Mouse (Mus musculus): Measurements from ENCODE around the gene Lrrc4c.

Lrrc4c gene

DNA sequence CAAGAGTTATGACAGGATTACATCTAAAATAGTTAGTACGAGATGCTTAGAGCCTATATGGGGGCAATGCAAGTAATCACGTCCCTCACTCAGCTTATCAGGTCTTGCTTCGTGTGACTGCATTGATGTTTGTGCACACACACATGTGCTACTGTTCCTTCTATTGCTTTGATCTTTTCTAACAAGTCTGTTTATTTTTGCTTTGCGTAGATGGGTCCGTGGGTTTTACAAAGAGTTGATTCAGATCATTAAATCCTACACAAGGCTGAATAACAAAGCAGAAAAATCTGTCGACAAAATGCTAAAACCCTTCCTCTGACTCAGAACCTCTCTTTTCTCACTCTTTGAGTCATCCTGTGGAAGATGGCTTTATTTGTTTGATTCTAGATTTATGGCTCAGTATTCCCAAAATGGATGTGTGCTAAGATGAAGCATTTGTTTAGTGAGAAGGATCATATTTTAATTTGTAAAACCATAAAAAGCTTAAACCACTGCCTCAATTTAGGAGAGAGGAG, 300.8 kb downstream of the Lrrc4c start:
- Histone ChIP-seq H3K27me3 (ENCODE audit: control insufficient read depth, insufficient read depth, low read length, poor library complexity, severe bottlenecking) (no peaks in the 10 kb centered on the region), H3K36me3 (ENCODE audit: control insufficient read depth, insufficient read depth, low read length, poor library complexity, severe bottlenecking) (no peaks in the 10 kb centered on the region)
- DNase-seq (ENCODE audit: low read depth, low spot score) = no peak

DNA sequence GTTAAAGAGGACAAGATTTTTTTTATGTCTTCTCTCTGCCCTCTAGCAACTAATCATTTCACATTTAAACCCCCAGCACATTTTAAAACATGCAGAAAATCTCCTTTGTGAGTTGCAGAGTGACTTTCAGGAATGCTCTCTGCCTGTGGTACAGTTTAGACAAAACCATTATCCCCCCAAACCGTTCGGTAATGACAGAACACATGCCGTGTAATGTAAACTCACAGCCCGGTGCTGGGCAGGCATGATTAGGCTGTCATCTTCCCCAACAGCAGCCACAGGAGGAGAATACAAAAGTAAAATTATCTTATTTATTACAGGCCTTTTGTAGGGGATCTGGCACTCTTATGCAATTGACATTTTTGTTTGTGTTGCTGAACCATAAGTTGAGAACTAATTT, 349.1 kb downstream of the Lrrc4c start:
- no peaks in the 10 kb centered on the region for H3K36me3 ChIP-seq (ENCODE audit: control insufficient read depth, insufficient read depth, low read length, poor library complexity, severe bottlenecking)
- H3K27me3 ChIP-seq (ENCODE audit: control insufficient read depth, insufficient read depth, low read length, poor library complexity, severe bottlenecking) = no peaks in the 10 kb centered on the region
- no peak for DNase-seq (ENCODE audit: low read depth, low spot score)

DNA sequence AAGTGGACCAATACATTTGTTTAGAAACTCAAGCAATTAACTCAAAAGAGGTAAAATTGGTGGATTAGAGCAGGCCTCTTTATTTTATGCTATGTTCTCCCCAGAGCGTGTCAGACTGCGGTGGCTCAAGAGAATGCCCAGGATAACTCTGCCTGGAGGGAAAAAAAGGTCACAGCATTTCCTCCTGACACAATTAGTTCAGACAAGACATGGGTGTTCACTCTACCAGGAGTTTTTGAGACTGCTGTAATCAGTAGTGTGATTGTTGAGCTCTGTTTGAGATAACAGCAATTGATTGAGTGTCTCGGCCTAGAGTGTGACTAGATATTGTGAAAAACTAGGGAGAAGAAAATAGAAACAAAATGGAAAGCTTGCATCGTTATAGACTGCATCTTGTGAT, 363.8 kb downstream of the Lrrc4c start:
- DNase-seq (ENCODE audit: low read depth, low spot score) = no peak
- Histone ChIP-seq H3K27me3 (ENCODE audit: control insufficient read depth, insufficient read depth, low read length, poor library complexity, severe bottlenecking) (no peaks in the 10 kb centered on the region), H3K36me3 (ENCODE audit: control insufficient read depth, insufficient read depth, low read length, poor library complexity, severe bottlenecking) (no peaks in the 10 kb centered on the region)

DNA sequence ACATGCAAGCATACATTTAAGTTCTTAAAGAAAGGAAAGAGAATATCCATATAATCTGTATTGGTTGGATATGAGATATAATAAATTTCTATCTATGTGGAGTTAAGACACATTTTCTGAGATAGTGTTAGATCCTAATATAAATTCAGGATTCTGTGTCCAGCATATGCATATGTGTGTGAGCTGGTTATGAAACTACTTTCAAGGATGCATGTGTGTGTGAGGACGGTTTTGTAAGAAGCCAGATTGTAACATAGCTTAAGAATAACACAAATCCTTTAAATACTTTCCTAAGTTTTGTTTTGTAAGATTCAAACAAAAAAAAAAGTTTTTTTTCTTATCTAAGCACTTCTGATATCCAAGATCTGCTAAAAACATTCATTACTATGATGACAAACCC, 367.4 kb downstream of the Lrrc4c start:
- Histone ChIP-seq H3K27me3 (ENCODE audit: control insufficient read depth, insufficient read depth, low read length, poor library complexity, severe bottlenecking) (no peaks in the 10 kb centered on the region), H3K36me3 (ENCODE audit: control insufficient read depth, insufficient read depth, low read length, poor library complexity, severe bottlenecking) (no peaks in the 10 kb centered on the region)
- no peak for DNase-seq (ENCODE audit: low read depth, low spot score)

DNA sequence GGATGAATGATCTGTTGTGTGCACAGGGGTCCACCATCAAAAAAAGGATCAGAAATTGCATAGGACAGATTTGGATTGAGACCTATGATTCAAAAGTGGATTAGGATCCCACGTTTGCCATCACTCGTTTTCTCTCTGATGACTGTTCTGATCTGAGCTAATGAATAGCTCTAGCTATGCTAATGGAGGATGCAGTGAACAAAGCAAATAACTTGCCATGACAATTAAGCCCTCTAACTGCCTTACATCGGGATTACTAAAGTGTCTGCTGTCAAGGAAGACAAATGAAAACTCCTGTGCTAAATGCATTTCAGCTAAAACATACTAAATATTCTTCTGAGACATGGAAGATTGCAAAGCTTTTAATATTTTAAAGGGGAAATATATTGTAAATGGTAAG, 387.0 kb downstream of the Lrrc4c start:
- Histone ChIP-seq H3K36me3 (ENCODE audit: control insufficient read depth, insufficient read depth, low read length, poor library complexity, severe bottlenecking) (no peaks in the 10 kb centered on the region), H3K27me3 (ENCODE audit: control insufficient read depth, insufficient read depth, low read length, poor library complexity, severe bottlenecking) (no peaks in the 10 kb centered on the region)
- no peak for DNase-seq (ENCODE audit: low read depth, low spot score)

DNA sequence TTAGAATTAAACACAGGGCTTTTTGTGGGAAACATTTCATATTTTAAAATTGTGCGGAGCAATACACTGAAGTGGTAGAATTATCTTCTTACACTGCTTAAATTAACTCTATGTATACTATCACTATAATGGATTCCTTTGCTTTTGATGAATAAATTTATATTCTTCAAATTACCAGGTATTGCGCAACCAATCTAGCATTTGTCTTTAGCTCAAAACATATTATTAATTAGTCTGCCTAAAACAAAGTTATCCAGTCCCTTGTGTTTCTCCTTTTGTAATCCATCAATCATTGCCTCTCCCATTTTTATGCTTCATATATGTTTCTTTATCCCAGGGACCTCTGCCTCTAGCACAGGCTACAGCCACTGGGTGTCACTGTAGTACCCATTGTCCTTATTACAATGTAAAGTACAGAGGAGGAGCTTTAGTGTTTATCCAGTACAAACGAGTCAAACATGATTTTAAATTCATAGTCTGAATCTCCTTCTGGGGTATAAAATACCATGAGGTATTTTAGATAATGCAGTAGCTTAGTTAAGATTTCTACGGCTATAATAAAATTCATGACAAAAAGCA, 389.9 kb downstream of the Lrrc4c start:
- Histone ChIP-seq H3K36me3 (ENCODE audit: control insufficient read depth, insufficient read depth, low read length, poor library complexity, severe bottlenecking) (no peaks in the 10 kb centered on the region), H3K27me3 (ENCODE audit: control insufficient read depth, insufficient read depth, low read length, poor library complexity, severe bottlenecking) (no peaks in the 10 kb centered on the region)
- DNase-seq (ENCODE audit: low read depth, low spot score) = no peak

DNA sequence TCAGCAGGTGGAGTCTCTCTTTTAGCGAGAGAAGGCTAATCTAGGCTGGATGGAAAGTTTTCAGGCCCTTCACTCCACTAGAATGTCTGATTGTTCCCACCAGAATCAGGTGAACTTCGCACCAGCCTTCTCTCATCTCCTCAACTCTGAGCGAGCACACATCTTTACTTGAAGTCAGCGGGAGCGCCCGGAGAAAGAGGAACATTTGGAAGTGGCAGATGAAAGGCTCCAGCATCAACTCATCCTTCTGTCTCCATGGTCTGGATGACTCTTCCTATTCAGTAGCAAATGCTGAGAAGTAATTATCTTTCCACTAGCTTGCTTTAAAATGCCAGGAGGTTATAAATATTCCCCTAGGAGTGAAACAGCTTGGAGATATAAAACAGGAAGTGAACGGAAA, 396.6 kb downstream of the Lrrc4c start:
- H3K27me3 ChIP-seq (ENCODE audit: control insufficient read depth, insufficient read depth, low read length, poor library complexity, severe bottlenecking) = no peaks in the 10 kb centered on the region
- H3K36me3 ChIP-seq (ENCODE audit: control insufficient read depth, insufficient read depth, low read length, poor library complexity, severe bottlenecking) = no peaks in the 10 kb centered on the region
- DNase-seq (ENCODE audit: low read depth, low spot score) = no peak

DNA sequence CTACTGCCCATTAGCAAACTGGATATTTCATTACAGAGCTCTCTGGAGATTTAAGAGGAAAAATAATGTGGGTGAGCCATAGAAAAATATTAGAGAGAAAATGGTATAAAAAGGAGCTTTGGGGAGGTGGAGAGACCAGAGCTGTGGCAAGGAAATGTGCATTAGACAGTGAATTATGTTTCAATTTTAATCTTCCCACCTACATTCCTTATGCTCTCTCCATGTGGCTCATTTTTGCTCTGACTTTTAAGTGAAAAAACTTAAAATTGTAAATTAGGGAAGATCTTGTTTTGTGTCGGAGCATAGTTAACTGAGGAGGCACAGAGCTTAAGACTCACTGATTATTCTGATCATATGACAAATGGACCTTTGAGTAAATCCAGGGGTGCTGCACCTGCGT, 399.4 kb downstream of the Lrrc4c start:
- Histone ChIP-seq H3K36me3 (ENCODE audit: control insufficient read depth, insufficient read depth, low read length, poor library complexity, severe bottlenecking) (no peaks in the 10 kb centered on the region), H3K27me3 (ENCODE audit: control insufficient read depth, insufficient read depth, low read length, poor library complexity, severe bottlenecking) (no peaks in the 10 kb centered on the region)
- no peak for DNase-seq (ENCODE audit: low read depth, low spot score)

DNA sequence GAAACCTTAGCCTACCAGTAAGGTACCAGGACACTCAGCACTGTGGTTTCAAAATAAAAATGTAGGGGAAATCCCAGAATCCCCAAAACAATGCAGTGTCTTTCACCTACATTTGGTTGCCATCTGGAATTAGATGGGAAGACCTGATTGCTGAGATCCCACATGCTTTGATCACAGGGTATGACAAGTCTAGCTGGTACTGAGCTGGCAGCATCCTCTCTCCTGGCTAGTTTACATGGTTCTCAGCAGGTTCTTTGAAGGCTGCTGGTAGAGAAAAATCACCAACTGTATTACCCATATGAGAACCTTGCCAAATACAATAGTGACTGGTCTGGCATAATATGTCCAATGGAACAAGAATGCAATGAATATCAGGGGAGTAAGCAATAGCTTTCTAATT, 405.4 kb downstream of the Lrrc4c start:
- Histone ChIP-seq H3K36me3 (ENCODE audit: control insufficient read depth, insufficient read depth, low read length, poor library complexity, severe bottlenecking) (no peaks in the 10 kb centered on the region), H3K27me3 (ENCODE audit: control insufficient read depth, insufficient read depth, low read length, poor library complexity, severe bottlenecking) (no peaks in the 10 kb centered on the region)
- DNase-seq (ENCODE audit: low read depth, low spot score) = no peak

DNA sequence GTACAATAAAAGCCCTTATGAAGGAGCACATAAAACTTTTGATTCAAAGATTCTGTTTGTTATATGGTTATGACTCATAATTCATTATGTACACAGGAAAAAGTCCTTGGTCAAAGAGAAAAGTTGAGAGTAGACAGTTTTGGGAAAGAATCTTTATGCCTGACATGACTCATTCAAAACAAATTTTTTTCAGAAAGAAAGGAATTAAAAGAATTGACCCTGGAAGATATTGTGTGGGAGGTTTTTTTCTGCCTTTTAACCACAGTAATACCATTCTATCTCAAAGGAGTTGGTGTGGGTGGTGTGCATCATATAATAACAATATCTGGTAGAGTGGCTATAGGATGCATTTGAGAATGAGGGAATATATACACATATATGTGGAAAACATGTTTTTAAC, 418.1 kb downstream of the Lrrc4c start:
- H3K27me3 ChIP-seq (ENCODE audit: control insufficient read depth, insufficient read depth, low read length, poor library complexity, severe bottlenecking) = no peaks in the 10 kb centered on the region
- no peaks in the 10 kb centered on the region for H3K36me3 ChIP-seq (ENCODE audit: control insufficient read depth, insufficient read depth, low read length, poor library complexity, severe bottlenecking)
- DNase-seq (ENCODE audit: low read depth, low spot score) = no peak

DNA sequence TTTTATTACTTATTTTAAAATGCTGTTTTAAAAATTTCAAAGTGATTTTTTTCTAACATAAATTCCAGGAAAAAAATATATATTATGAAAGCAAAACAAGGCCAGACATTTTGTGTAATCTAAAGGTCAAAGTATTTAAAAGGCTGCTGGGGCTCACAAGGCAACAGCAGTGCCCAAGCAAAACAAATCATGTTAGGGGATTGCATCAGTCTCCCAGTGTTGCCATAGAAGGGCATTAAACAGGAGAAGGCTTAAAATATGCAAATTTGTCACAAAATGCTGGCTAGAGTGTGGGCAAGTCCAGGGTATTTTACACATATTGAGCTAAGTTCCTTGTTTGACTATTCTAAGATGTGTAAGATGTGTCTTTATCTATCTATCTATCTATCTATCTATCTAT, 437.1 kb downstream of the Lrrc4c start:
- no peaks in the 10 kb centered on the region for H3K36me3 ChIP-seq (ENCODE audit: control insufficient read depth, insufficient read depth, low read length, poor library complexity, severe bottlenecking)
- no peak for DNase-seq (ENCODE audit: low read depth, low spot score)
- no peaks in the 10 kb centered on the region for H3K27me3 ChIP-seq (ENCODE audit: control insufficient read depth, insufficient read depth, low read length, poor library complexity, severe bottlenecking)

DNA sequence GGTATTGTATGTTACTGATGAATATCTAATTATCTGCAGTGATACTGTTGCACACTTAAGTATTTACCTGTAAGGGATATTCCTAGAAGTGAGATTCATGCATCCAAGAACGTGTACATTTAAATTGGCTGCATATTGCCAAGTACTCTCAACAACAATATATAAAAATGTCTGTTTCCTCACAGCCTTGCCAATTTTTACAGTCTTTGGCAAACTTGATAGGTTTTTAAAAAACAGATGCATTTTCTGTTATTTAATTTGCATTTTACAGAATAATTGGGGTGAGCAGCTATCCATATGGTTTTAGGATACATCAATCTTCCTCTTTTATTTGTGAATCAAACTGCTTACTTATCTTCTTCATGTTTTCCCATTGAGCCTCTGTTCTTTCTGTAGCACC, 439.7 kb downstream of the Lrrc4c start:
- no peak for DNase-seq (ENCODE audit: low read depth, low spot score)
- H3K27me3 ChIP-seq (ENCODE audit: control insufficient read depth, insufficient read depth, low read length, poor library complexity, severe bottlenecking) = no peaks in the 10 kb centered on the region
- H3K36me3 ChIP-seq (ENCODE audit: control insufficient read depth, insufficient read depth, low read length, poor library complexity, severe bottlenecking) = no peaks in the 10 kb centered on the region

DNA sequence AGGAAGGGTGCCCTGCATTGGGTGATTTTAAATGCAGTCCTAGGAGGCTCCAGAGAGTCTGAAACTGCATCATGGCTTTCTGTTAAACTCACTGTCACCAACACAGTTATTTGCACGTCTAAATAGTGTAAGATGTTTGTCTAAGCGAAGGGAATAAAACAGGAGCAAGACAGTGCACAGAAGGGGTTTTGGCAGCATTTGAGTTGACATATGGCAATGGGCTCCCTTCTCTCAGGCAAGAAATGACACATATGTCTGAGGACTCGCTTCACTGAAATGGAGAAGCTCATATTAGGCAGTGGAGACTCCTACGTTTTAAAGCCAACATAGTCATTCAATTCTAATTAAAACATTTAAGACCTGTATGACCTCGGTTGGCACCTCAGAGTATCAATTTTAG, 445.6 kb downstream of the Lrrc4c start:
- DNase-seq (ENCODE audit: low read depth, low spot score) = no peak
- H3K27me3 ChIP-seq (ENCODE audit: control insufficient read depth, insufficient read depth, low read length, poor library complexity, severe bottlenecking) = no peaks in the 10 kb centered on the region
- H3K36me3 ChIP-seq (ENCODE audit: control insufficient read depth, insufficient read depth, low read length, poor library complexity, severe bottlenecking) = no peaks in the 10 kb centered on the region

DNA sequence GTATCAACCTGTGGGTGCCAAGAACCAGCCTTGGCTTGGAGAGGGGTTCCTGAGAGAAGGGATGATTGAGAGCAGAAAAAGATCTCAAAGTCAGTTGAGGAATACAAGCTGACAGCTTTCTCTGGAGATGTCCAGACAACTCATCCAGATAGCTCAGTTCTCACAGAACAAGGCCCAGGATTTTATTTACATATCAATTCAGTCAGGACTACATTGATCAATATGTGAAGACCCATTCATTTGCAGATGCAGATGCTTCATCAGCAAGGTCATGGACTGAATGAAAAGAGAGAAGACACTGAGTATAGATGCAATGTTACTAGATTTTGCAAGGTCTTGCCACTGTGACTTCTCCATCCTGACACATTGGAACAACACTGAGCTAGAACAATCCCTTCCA, 457.4 kb downstream of the Lrrc4c start:
- H3K27me3 ChIP-seq (ENCODE audit: control insufficient read depth, insufficient read depth, low read length, poor library complexity, severe bottlenecking) = no peaks in the 10 kb centered on the region
- DNase-seq (ENCODE audit: low read depth, low spot score) = no peak
- no peaks in the 10 kb centered on the region for H3K36me3 ChIP-seq (ENCODE audit: control insufficient read depth, insufficient read depth, low read length, poor library complexity, severe bottlenecking)

DNA sequence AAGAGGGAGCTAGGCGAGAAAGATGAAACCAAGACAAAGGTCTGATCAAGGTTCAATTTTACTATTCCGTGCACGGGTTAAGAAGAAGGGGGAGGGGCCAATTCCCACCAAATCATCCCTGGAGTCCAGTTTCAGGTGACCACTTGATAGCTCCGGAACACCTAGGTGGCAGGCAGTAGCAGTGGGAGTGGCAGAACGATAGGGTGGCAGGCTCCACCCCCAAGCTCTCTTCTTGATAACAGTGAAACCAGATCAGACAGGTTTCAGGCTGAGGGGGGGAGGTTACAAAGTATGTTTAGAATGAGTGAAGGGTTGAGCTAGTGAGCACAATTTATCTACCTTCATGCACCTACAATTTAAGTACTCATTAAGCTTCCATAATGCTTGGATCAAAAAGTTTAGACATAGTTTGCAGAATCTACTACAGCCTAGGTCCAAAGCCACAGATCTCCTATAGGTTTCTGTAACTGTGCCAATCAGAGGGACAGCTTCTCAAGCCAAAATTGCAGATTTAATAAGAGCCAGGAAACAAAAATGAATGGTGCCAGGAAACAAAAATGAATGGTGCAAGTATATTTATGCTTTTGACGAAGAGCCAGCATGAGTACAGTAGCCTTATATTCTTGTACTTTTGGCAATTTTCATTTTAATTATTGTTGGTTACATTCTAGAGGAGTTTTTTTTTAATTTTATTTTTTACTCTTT, 478.9 kb downstream of the Lrrc4c start:
- DNase-seq (ENCODE audit: low read depth, low spot score) = no peak
- no peaks in the 10 kb centered on the region for H3K27me3 ChIP-seq (ENCODE audit: control insufficient read depth, insufficient read depth, low read length, poor library complexity, severe bottlenecking)
- H3K36me3 ChIP-seq (ENCODE audit: control insufficient read depth, insufficient read depth, low read length, poor library complexity, severe bottlenecking) = no peaks in the 10 kb centered on the region
